Mouse (Mus musculus): ENCODE data around the gene Ppp2r3c. TPM values are rescaled to one million over a fixed set of nuclear protein-coding genes. Genes with fewer than 3 reads are reported as not detected.

The Ppp2r3c gene
- total and polyA plus RNA-seq, 2 experiments from 2014 or later, result 10.2 to 19.6 TPM

GRCm38 (mm10) chr12:55328784-55329183 is 26.0 kb upstream of the Ppp2r3c start:
- no peaks in the 10 kb centered on the region for H3K36me3 ChIP-seq (ENCODE audit: insufficient read depth, low read length)
- WGBS, result 89% methylated on average over 4 of the region's 4 CpGs
- DNase-seq (ENCODE audit: low spot score) (no peak), ATAC-seq (no peak)
- no peak for TF ChIP-seq CTCF (IDR thresholded peaks at IDR 0.05; ENCODE audit: low read depth)
- H3K4me1 ChIP-seq (ENCODE audit: insufficient read depth, low read length), result no peaks in the 10 kb centered on the region
- H3K4me3 ChIP-seq (ENCODE audit: low read length), result no peak overlapping the region
- no peak overlapping the region for H3K27ac ChIP-seq
- H3K4me2 ChIP-seq (ENCODE audit: low read depth, low read length), result no peak overlapping the region
- H3K9ac ChIP-seq (replicated peaks; ENCODE audit: low read length), result no peak overlapping the region
- H3K9me3 ChIP-seq (ENCODE audit: low read length), result no peaks in the 10 kb centered on the region
- no peaks in the 10 kb centered on the region for H3K27me3 ChIP-seq (ENCODE audit: insufficient read depth, low read length)

- no peak for ATAC-seq
- Histone ChIP-seq H3K9ac (replicated peaks; ENCODE audit: low read length) (no peak overlapping the region), H3K27ac (no peak overlapping the region), H3K27me3 (ENCODE audit: insufficient read depth, low read length) (no peaks in the 10 kb centered on the region), H3K4me2 (ENCODE audit: low read depth, low read length) (no peak overlapping the region), H3K36me3 (ENCODE audit: insufficient read depth, low read length) (no peaks in the 10 kb centered on the region), H3K4me3 (ENCODE audit: low read length) (no peak overlapping the region), H3K4me1 (ENCODE audit: insufficient read depth, low read length) (no peaks in the 10 kb centered on the region), H3K9me3 (ENCODE audit: low read length) (no peaks in the 10 kb centered on the region)
- 93% methylated on average over 7 of the region's 7 CpGs for WGBS
- DNase-seq (ENCODE audit: low spot score), result no peak
- TF ChIP-seq CTCF (IDR thresholded peaks at IDR 0.05; ENCODE audit: low read depth), result no peak
These were observed 22.9 kb upstream of the Ppp2r3c start for GRCm38 (mm10) chr12:55325702-55326101.

- no peaks in the 10 kb centered on the region for H3K27me3 ChIP-seq (ENCODE audit: insufficient read depth, low read length)
- no peak overlapping the region for H3K4me2 ChIP-seq (ENCODE audit: low read depth, low read length)
- H3K9me3 ChIP-seq (ENCODE audit: low read length), result no peaks in the 10 kb centered on the region
- H3K9ac ChIP-seq (replicated peaks; ENCODE audit: low read length), result no peak overlapping the region
- peak overlapping the region; percentile 26; the same call in 1 of the 2 replicates for H3K27ac ChIP-seq
- TF ChIP-seq CTCF (IDR thresholded peaks at IDR 0.05; ENCODE audit: low read depth), result no peak
- H3K4me3 ChIP-seq (ENCODE audit: low read length), result no peak overlapping the region
- DNase-seq (ENCODE audit: low spot score) (no peak), ATAC-seq (no peak)
- no peaks in the 10 kb centered on the region for H3K4me1 ChIP-seq (ENCODE audit: insufficient read depth, low read length)
- H3K36me3 ChIP-seq (ENCODE audit: insufficient read depth, low read length), result no peaks in the 10 kb centered on the region
- WGBS, result 79% methylated on average over 18 of the region's 18 CpGs
These were observed 19.0 kb upstream of the Ppp2r3c start for GRCm38 (mm10) chr12:55321642-55322291.

- H3K9me3 ChIP-seq (ENCODE audit: low read length), result no peaks in the 10 kb centered on the region
- DNase-seq (ENCODE audit: low spot score) (peak; percentile 93), ATAC-seq (peak; percentile 43; the same call in 1 of the 2 replicates)
- no peaks in the 10 kb centered on the region for H3K36me3 ChIP-seq (ENCODE audit: insufficient read depth, low read length)
- peak; percentile 76 for TF ChIP-seq CTCF (IDR thresholded peaks at IDR 0.05; ENCODE audit: low read depth)
- no peak overlapping the region for H3K4me2 ChIP-seq (ENCODE audit: low read depth, low read length)
- no peaks in the 10 kb centered on the region for H3K4me1 ChIP-seq (ENCODE audit: insufficient read depth, low read length)
- WGBS, result 38% methylated on average over 5 of the region's 5 CpGs
- no peak overlapping the region for H3K4me3 ChIP-seq (ENCODE audit: low read length)
- no peaks in the 10 kb centered on the region for H3K27me3 ChIP-seq (ENCODE audit: insufficient read depth, low read length)
- no peak overlapping the region for H3K9ac ChIP-seq (replicated peaks; ENCODE audit: low read length)
- no peak overlapping the region for H3K27ac ChIP-seq
These were observed 12.4 kb upstream of the Ppp2r3c start for GRCm38 (mm10) chr12:55315192-55315591.

- H3K4me1 ChIP-seq (ENCODE audit: insufficient read depth, low read length), result no peaks in the 10 kb centered on the region
- ATAC-seq (no peak), DNase-seq (ENCODE audit: low spot score) (no peak)
- no peak overlapping the region for H3K4me3 ChIP-seq (ENCODE audit: low read length)
- H3K36me3 ChIP-seq (ENCODE audit: insufficient read depth, low read length), result no peaks in the 10 kb centered on the region
- H3K4me2 ChIP-seq (ENCODE audit: low read depth, low read length), result no peak overlapping the region
- WGBS, result 88% methylated on average over 5 of the region's 5 CpGs
- TF ChIP-seq CTCF (IDR thresholded peaks at IDR 0.05; ENCODE audit: low read depth), result peak; percentile 36; the same call in 1 of the 2 replicates
- no peaks in the 10 kb centered on the region for H3K9me3 ChIP-seq (ENCODE audit: low read length)
- H3K9ac ChIP-seq (replicated peaks; ENCODE audit: low read length), result no peak overlapping the region
- no peaks in the 10 kb centered on the region for H3K27me3 ChIP-seq (ENCODE audit: insufficient read depth, low read length)
- H3K27ac ChIP-seq, result no peak overlapping the region
These were observed 11.1 kb upstream of the Ppp2r3c start for GRCm38 (mm10) chr12:55313901-55314300.

- Histone ChIP-seq H3K4me3 (ENCODE audit: low read length) (no peak overlapping the region), H3K27me3 (ENCODE audit: insufficient read depth, low read length) (no peaks in the 10 kb centered on the region), H3K27ac (no peak overlapping the region), H3K9me3 (ENCODE audit: low read length) (no peaks in the 10 kb centered on the region), H3K9ac (replicated peaks; ENCODE audit: low read length) (no peak overlapping the region), H3K36me3 (ENCODE audit: insufficient read depth, low read length) (no peaks in the 10 kb centered on the region), H3K4me1 (ENCODE audit: insufficient read depth, low read length) (no peaks in the 10 kb centered on the region), H3K4me2 (ENCODE audit: low read depth, low read length) (no peak overlapping the region)
- no peak for ATAC-seq
- DNase-seq (ENCODE audit: low spot score), result no peak
- WGBS, result 82% methylated on average over 7 of the region's 7 CpGs
- no peak for TF ChIP-seq CTCF (IDR thresholded peaks at IDR 0.05; ENCODE audit: low read depth)
These were observed 9.0 kb upstream of the Ppp2r3c start for GRCm38 (mm10) chr12:55311841-55312240.

GRCm38 (mm10) chr12:55309501-55309900 is 6.7 kb upstream of the Ppp2r3c start:
- TF ChIP-seq CTCF (IDR thresholded peaks at IDR 0.05; ENCODE audit: low read depth), result no peak
- Histone ChIP-seq H3K9ac (replicated peaks; ENCODE audit: low read length) (no peak overlapping the region), H3K4me1 (ENCODE audit: insufficient read depth, low read length) (no peaks in the 10 kb centered on the region), H3K27ac (no peak overlapping the region), H3K4me3 (ENCODE audit: low read length) (no peak overlapping the region), H3K9me3 (ENCODE audit: low read length) (no peaks in the 10 kb centered on the region), H3K4me2 (ENCODE audit: low read depth, low read length) (no peak overlapping the region), H3K27me3 (ENCODE audit: insufficient read depth, low read length) (no peaks in the 10 kb centered on the region), H3K36me3 (ENCODE audit: insufficient read depth, low read length) (no peaks in the 10 kb centered on the region)
- DNase-seq (ENCODE audit: low spot score) (no peak), ATAC-seq (no peak)
- 72% methylated on average over 8 of the region's 8 CpGs for WGBS
